Mouse (Mus musculus) stomach, postnatal 0 days (tissue): ENCODE measurements around the gene Rap1a.

Experiments used
- CTCF ChIP-seq: IDR thresholded peaks from 2 replicates; pipeline ENCODE4 v1.5.1; 2016; ENCODE audit warnings: antibody characterized with exemption, low read depth, mild to moderate bottlenecking, moderate library complexity
- EP300 ChIP-seq: optimal IDR thresholded peaks from 2 replicates; pipeline ENCODE3; 2016; ENCODE audit warnings: antibody characterized with exemption

GRCm38 (mm10) chr3:105796761-105797160 is 4.4 kb downstream of the Rap1a start:
- TF ChIP-seq CTCF (no peak), EP300 (no peak)
